Mouse (Mus musculus) liver, postnatal 0 days (tissue): ENCODE data around the gene Dyrk3.

Experiments used
- CTCF ChIP-seq: sonication (generic); IDR thresholded peaks from 2 replicates; pipeline ENCODE4 v1.5.1; 2016; ENCODE audit warnings: antibody characterized with exemption, low read depth
- EP300 ChIP-seq: IDR thresholded peaks from 2 replicates; pipeline ENCODE4 v1.6.1; 2016; ENCODE audit warnings: antibody characterized with exemption, low read depth, mild to moderate bottlenecking

- TF ChIP-seq CTCF (peak; percentile 69), EP300 (no peak)
Observed at GRCm38 (mm10) chr1:131121987-131122386, 16.2 kb downstream of the Dyrk3 start.
